Mouse (Mus musculus): ENCODE results near the gene Gm20388. TPM values are rescaled to one million over a fixed set of nuclear protein-coding genes. Genes with fewer than 3 reads are reported as not detected.

Gm20388 gene
- polyA plus RNA-seq, 1 experiment from 2014 or later: 12.4 TPM

- no peaks in the 10 kb centered on the region for H3K9me3 ChIP-seq (ENCODE audit: control insufficient read depth, low read length)
- H3K9ac ChIP-seq (ENCODE audit: low read depth, low read length): no peak overlapping the region
- ATAC-seq: no peak
- WGBS: 90% methylated on average over 7 of the region's 7 CpGs
- no peaks in the 10 kb centered on the region for H3K4me1 ChIP-seq (ENCODE audit: control insufficient read depth, insufficient read depth, low read depth, low read length)
- H3K4me3 ChIP-seq (ENCODE audit: low read length): no peak overlapping the region
- H3K27me3 ChIP-seq (replicated peaks; ENCODE audit: control insufficient read depth, insufficient read depth, low read length): 0 out of 2 replicates have a peak, but pooled peaks cover 2% of the 10 kb centered on the region
- H3K27ac ChIP-seq (ENCODE audit: low read depth, low read length): no peak overlapping the region
- no peaks in the 10 kb centered on the region for H3K36me3 ChIP-seq (ENCODE audit: control insufficient read depth, insufficient read depth, low read length)
- H3K4me2 ChIP-seq (ENCODE audit: low read length): no peak overlapping the region
Observed at GRCm38 (mm10) chr8:121156990-121157491, 1246.4 kb downstream of the Gm20388 start.

GRCm38 (mm10) chr8:121158812-121159211 is 1248.2 kb downstream of the Gm20388 start:
- WGBS: 76% methylated on average over 13 of the region's 13 CpGs
- no peak overlapping the region for H3K4me3 ChIP-seq (ENCODE audit: low read length)

GRCm38 (mm10) chr8:121161437-121161836 is 1250.8 kb downstream of the Gm20388 start:
- 93% methylated on average over 5 of the region's 5 CpGs for WGBS
- H3K9ac ChIP-seq (ENCODE audit: low read depth, low read length): no peak overlapping the region
- H3K27ac ChIP-seq (ENCODE audit: low read depth, low read length): no peak overlapping the region
- H3K36me3 ChIP-seq (ENCODE audit: control insufficient read depth, insufficient read depth, low read length): no peaks in the 10 kb centered on the region
- no peaks in the 10 kb centered on the region for H3K4me1 ChIP-seq (ENCODE audit: control insufficient read depth, insufficient read depth, low read depth, low read length)
- no peak for ATAC-seq
- no peak overlapping the region for H3K4me3 ChIP-seq (ENCODE audit: low read length)
- H3K9me3 ChIP-seq (ENCODE audit: control insufficient read depth, low read length): no peaks in the 10 kb centered on the region
- H3K27me3 ChIP-seq (replicated peaks; ENCODE audit: control insufficient read depth, insufficient read depth, low read length): 0 out of 2 replicates have a peak, but pooled peaks cover 2% of the 10 kb centered on the region
- H3K4me2 ChIP-seq (ENCODE audit: low read length): no peak overlapping the region

More at GRCm38 (mm10) chr8:121158812-121159211, 1248.2 kb downstream of the Gm20388 start:
- no peak overlapping the region for H3K4me2 ChIP-seq (ENCODE audit: low read length)
- 0 out of 2 replicates have a peak, but pooled peaks cover 2% of the 10 kb centered on the region for H3K27me3 ChIP-seq (replicated peaks; ENCODE audit: control insufficient read depth, insufficient read depth, low read length)
- no peak overlapping the region for H3K27ac ChIP-seq (ENCODE audit: low read depth, low read length)
- no peak for ATAC-seq
- no peaks in the 10 kb centered on the region for H3K4me1 ChIP-seq (ENCODE audit: control insufficient read depth, insufficient read depth, low read depth, low read length)
- H3K36me3 ChIP-seq (ENCODE audit: control insufficient read depth, insufficient read depth, low read length): no peaks in the 10 kb centered on the region
- H3K9ac ChIP-seq (ENCODE audit: low read depth, low read length): no peak overlapping the region
- H3K9me3 ChIP-seq (ENCODE audit: control insufficient read depth, low read length): no peaks in the 10 kb centered on the region

DNA sequence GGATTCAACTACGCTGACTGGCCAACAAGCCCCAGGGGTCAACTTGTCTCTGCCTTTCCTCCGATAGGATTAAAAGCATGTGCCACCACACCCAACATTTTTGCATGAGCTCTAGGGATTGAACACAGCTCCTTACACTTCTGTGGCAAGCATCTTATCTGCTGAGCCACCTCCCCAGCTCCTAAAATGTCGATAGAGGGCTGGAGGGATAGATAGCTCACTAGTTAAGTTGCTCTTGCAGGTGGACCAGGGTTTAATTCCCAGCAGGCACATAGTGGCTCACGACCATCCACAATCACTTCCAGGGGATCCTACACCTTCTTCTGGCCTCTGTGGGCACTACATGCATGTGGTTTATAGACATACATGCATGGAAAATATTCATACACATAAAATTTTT is 1251.8 kb downstream of the Gm20388 start:
- H3K4me2 ChIP-seq (ENCODE audit: low read length): no peak overlapping the region
- H3K27me3 ChIP-seq (replicated peaks; ENCODE audit: control insufficient read depth, insufficient read depth, low read length): 0 out of 2 replicates have a peak, but pooled peaks cover 2% of the 10 kb centered on the region
- H3K4me1 ChIP-seq (ENCODE audit: control insufficient read depth, insufficient read depth, low read depth, low read length): no peaks in the 10 kb centered on the region
- no peak for ATAC-seq
- no peak overlapping the region for H3K4me3 ChIP-seq (ENCODE audit: low read length)
- no peaks in the 10 kb centered on the region for H3K9me3 ChIP-seq (ENCODE audit: control insufficient read depth, low read length)
- H3K36me3 ChIP-seq (ENCODE audit: control insufficient read depth, insufficient read depth, low read length): no peaks in the 10 kb centered on the region
- no peak overlapping the region for H3K9ac ChIP-seq (ENCODE audit: low read depth, low read length)
- no peak overlapping the region for H3K27ac ChIP-seq (ENCODE audit: low read depth, low read length)
- 78% methylated on average over 4 of the region's 4 CpGs for WGBS

- H3K4me1 ChIP-seq (ENCODE audit: control insufficient read depth, insufficient read depth, low read depth, low read length): no peaks in the 10 kb centered on the region
- 70% methylated on average over 11 of the region's 11 CpGs for WGBS
- H3K9me3 ChIP-seq (ENCODE audit: control insufficient read depth, low read length): no peaks in the 10 kb centered on the region
- ATAC-seq: no peak
- no peak overlapping the region for H3K9ac ChIP-seq (ENCODE audit: low read depth, low read length)
- H3K4me3 ChIP-seq (ENCODE audit: low read length): no peak overlapping the region
- H3K27ac ChIP-seq (ENCODE audit: low read depth, low read length): no peak overlapping the region
- H3K4me2 ChIP-seq (ENCODE audit: low read length): no peak overlapping the region
- 0 out of 2 replicates have a peak, but pooled peaks cover 2% of the 10 kb centered on the region for H3K27me3 ChIP-seq (replicated peaks; ENCODE audit: control insufficient read depth, insufficient read depth, low read length)
- H3K36me3 ChIP-seq (ENCODE audit: control insufficient read depth, insufficient read depth, low read length): no peaks in the 10 kb centered on the region
Observed at GRCm38 (mm10) chr8:121162906-121163695, 1252.5 kb downstream of the Gm20388 start.

GRCm38 (mm10) chr8:121164017-121164469 is 1253.4 kb downstream of the Gm20388 start:
- H3K9me3 ChIP-seq (ENCODE audit: control insufficient read depth, low read length): no peaks in the 10 kb centered on the region
- H3K4me2 ChIP-seq (ENCODE audit: low read length): no peak overlapping the region
- 45% methylated on average over 8 of the region's 8 CpGs for WGBS
- no peaks in the 10 kb centered on the region for H3K4me1 ChIP-seq (ENCODE audit: control insufficient read depth, insufficient read depth, low read depth, low read length)
- 0 out of 2 replicates have a peak, but pooled peaks cover 2% of the 10 kb centered on the region for H3K27me3 ChIP-seq (replicated peaks; ENCODE audit: control insufficient read depth, insufficient read depth, low read length)
- H3K4me3 ChIP-seq (ENCODE audit: low read length): no peak overlapping the region
- no peak overlapping the region for H3K27ac ChIP-seq (ENCODE audit: low read depth, low read length)
- no peak overlapping the region for H3K9ac ChIP-seq (ENCODE audit: low read depth, low read length)
- H3K36me3 ChIP-seq (ENCODE audit: control insufficient read depth, insufficient read depth, low read length): no peaks in the 10 kb centered on the region
- ATAC-seq: no peak

- Histone ChIP-seq H3K4me3 (ENCODE audit: low read length) (no peak overlapping the region), H3K4me1 (ENCODE audit: control insufficient read depth, insufficient read depth, low read depth, low read length) (no peaks in the 10 kb centered on the region), H3K9me3 (ENCODE audit: control insufficient read depth, low read length) (no peaks in the 10 kb centered on the region), H3K27me3 (replicated peaks; ENCODE audit: control insufficient read depth, insufficient read depth, low read length) (no peaks in the 10 kb centered on the region), H3K4me2 (ENCODE audit: low read length) (no peak overlapping the region), H3K36me3 (ENCODE audit: control insufficient read depth, insufficient read depth, low read length) (no peaks in the 10 kb centered on the region), H3K9ac (ENCODE audit: low read depth, low read length) (no peak overlapping the region), H3K27ac (ENCODE audit: low read depth, low read length) (no peak overlapping the region)
- no peak for ATAC-seq
- WGBS: 73% methylated on average over 5 of the region's 5 CpGs
Observed at GRCm38 (mm10) chr8:121168033-121168432, 1257.4 kb downstream of the Gm20388 start.

DNA sequence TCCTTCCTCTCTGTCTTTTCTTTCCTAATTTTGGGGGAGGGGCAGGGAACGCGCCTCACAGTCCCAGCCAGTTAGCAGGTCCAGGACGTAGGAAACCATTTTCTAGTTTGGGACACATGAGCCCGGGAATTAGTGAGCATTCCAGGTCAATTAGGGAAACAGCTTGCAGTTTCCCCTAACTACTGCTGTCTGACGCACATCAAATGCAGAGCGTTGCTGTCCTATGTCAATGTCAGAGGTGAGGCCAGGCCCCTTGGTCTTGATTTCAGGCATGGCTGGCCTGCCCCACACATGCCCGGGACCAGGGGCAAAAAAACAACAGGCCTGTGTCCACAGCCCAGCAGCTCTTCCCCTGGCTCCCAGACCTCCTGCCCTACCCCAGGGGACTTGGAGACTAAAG is 1259.5 kb downstream of the Gm20388 start:
- Histone ChIP-seq H3K27me3 (replicated peaks; ENCODE audit: control insufficient read depth, insufficient read depth, low read length) (no peaks in the 10 kb centered on the region), H3K36me3 (ENCODE audit: control insufficient read depth, insufficient read depth, low read length) (no peaks in the 10 kb centered on the region), H3K4me1 (ENCODE audit: control insufficient read depth, insufficient read depth, low read depth, low read length) (no peaks in the 10 kb centered on the region), H3K9me3 (ENCODE audit: control insufficient read depth, low read length) (no peaks in the 10 kb centered on the region), H3K4me2 (ENCODE audit: low read length) (no peak overlapping the region), H3K27ac (ENCODE audit: low read depth, low read length) (no peak overlapping the region), H3K9ac (ENCODE audit: low read depth, low read length) (no peak overlapping the region), H3K4me3 (ENCODE audit: low read length) (no peak overlapping the region)
- WGBS: 57% methylated on average over 7 of the region's 7 CpGs
- no peak for ATAC-seq
